Mouse (Mus musculus) liver, embryonic 14.5 days (tissue): Measurements from ENCODE around the gene Nsg2. TPM values are rescaled to one million over a fixed set of nuclear protein-coding genes. Genes with fewer than 3 reads are reported as not detected.
"Not testable (repeated sequence)": the region's sequence is repeated elsewhere in the genome, so short reads cannot be mapped to it uniquely, and the experiment has no call there.

Experiments
- ATAC-seq: fragments of 200-750 bp; cut with Nextera tagmentation; 2 replicates; pipeline ENCODE4 v1.8.0; 2017; ENCODE audit warnings: moderate number of reproducible peaks, mild to moderate bottlenecking, moderate library complexity; ENCODE audit not compliant: insufficient read depth
- DNase-seq, 3 experiments: peaks; one replicate each; pipeline ENCODE4 v3.0.0-alpha.2; 2012 to 2013; ENCODE audit warnings: low read depth in 3 of 3, low spot score in 3 of 3
- H3K27ac ChIP-seq: fragments of 300-500 bp; sonication (generic); 2 replicates; pipeline ENCODE4 v1.5.1; 2014; ENCODE audit warnings: moderate library complexity, mild to moderate bottlenecking, control low read depth, inconsistent platforms
- H3K27me3 ChIP-seq: fragments of 300-500 bp; sonication (generic); 2 replicates; pipeline ENCODE4 v1.6.1; 2014; ENCODE audit warnings: mild to moderate bottlenecking, low read length, moderate library complexity; ENCODE audit not compliant: control insufficient read depth, insufficient read depth
- H3K36me3 ChIP-seq: fragments of 300-500 bp; sonication (generic); replicated peaks from 2 replicates; pipeline ENCODE4 v1.6.1; 2014; ENCODE audit warnings: low read depth; ENCODE audit not compliant: control insufficient read depth, insufficient read depth
- H3K4me1 ChIP-seq, 2 experiments: fragments of 200-500 bp in 1 of 2; fragments of 300-500 bp in 1 of 2; sonication (generic) in 1 of 2; replicated peaks; 2 replicates each; pipeline ENCODE4 v1.6.1; 2012 to 2014; ENCODE audit warnings: antibody characterized with exemption in 1 of 2, inconsistent platforms in 1 of 2, low read length in 1 of 2; ENCODE audit not compliant: control insufficient read depth in 2 of 2, insufficient read depth in 2 of 2
- H3K4me2 ChIP-seq: fragments of 300-500 bp; sonication (generic); 2 replicates; pipeline ENCODE4 v1.6.1; 2014; ENCODE audit warnings: low read depth, mild to moderate bottlenecking, control low read depth, moderate library complexity
- H3K4me3 ChIP-seq, 2 experiments: fragments of 200-500 bp in 1 of 2; fragments of 300-500 bp in 1 of 2; sonication (generic) in 1 of 2; 2 replicates each; pipeline ENCODE4 v1.5.1; 2012 to 2014; ENCODE audit warnings: low read depth in 2 of 2, low read length in 2 of 2, mild to moderate bottlenecking in 2 of 2, control low read depth in 1 of 2, inconsistent platforms in 1 of 2, moderate library complexity in 1 of 2; ENCODE audit not compliant: insufficient read depth in 1 of 2
- H3K9ac ChIP-seq: fragments of 300-500 bp; sonication (generic); replicated peaks from 2 replicates; pipeline ENCODE4 v1.6.1; 2014; ENCODE audit warnings: mild to moderate bottlenecking, control low read depth, moderate library complexity
- H3K9me3 ChIP-seq: fragments of 300-500 bp; sonication (generic); 2 replicates; pipeline ENCODE4 v1.6.1; 2016; ENCODE audit warnings: low read length, mixed read lengths; ENCODE audit not compliant: control insufficient read depth
- CTCF ChIP-seq: IDR thresholded peaks from 2 replicates; pipeline ENCODE4 v1.5.1; 2016; ENCODE audit warnings: antibody characterized with exemption, low read depth, control low read depth
- EP300 ChIP-seq: IDR thresholded peaks from 2 replicates; pipeline ENCODE4 v1.6.1; 2016; ENCODE audit warnings: antibody characterized with exemption, low read depth
- WGBS: fragments of 180-500 bp; shearing (Covaris S2); extraction: QIAGEN DNeasy Blood & Tissue Kit; methylation state at CpG from one replicate; pipeline ENCODE4 v1.1.7; 2014; ENCODE audit not compliant: insufficient replicate concordance; 5-methylcytosine and 5-hydroxymethylcytosine counted together
- polyA plus RNA-seq, 2 experiments: library from polyadenylated mRNA; depleted of rRNA in 1 of 2; stranded (reverse) in 1 of 2; unstranded in 1 of 2; fragments of >200 nt; fragmentation: Nextera tagmentation in 1 of 2; extraction: Ambion mirVana in 1 of 2; gene quantifications; 2 replicates each; pipeline versions ENCODE4 v1.2.1 to v1.2.3; 2012 to 2014

Gene Nsg2
- polyA plus RNA-seq, 2 experiments = 0.09 TPM; not detected in 1

DNA sequence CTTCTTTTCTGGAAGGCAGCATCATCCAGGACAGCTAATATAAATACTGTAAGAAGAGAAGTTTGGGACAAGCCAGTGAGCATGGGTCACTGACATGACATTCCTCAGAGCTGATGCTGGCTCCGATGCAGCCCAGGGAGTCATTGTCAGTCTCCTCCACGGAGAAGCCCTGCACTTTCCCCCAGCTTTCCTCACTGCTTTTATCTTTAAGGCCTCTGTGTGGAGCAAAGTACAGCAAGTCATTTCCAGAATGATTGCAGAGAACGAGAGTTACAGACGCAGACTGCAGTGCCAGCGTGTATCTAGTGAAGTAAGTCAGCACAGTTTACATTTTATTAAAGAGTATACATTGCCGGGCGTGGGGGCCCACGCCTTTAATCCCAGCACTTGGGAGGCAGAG lies 25.4 kb upstream of the Nsg2 start:
- no peak for TF ChIP-seq EP300
- no peak for TF ChIP-seq CTCF
- ATAC-seq (no peak), DNase-seq (no peak)
- H3K4me1 ChIP-seq = no peaks in the 10 kb centered on the region
- H3K9ac ChIP-seq = no peak overlapping the region
- no peaks in the 10 kb centered on the region for H3K27me3 ChIP-seq
- H3K4me2 ChIP-seq = no peak overlapping the region
- no peak overlapping the region for H3K27ac ChIP-seq
- no peaks in the 10 kb centered on the region for H3K9me3 ChIP-seq
- H3K36me3 ChIP-seq = no peaks in the 10 kb centered on the region
- 48% methylated on average over 8 of the region's 8 CpGs for WGBS
- H3K4me3 ChIP-seq = no peak overlapping the region

DNA sequence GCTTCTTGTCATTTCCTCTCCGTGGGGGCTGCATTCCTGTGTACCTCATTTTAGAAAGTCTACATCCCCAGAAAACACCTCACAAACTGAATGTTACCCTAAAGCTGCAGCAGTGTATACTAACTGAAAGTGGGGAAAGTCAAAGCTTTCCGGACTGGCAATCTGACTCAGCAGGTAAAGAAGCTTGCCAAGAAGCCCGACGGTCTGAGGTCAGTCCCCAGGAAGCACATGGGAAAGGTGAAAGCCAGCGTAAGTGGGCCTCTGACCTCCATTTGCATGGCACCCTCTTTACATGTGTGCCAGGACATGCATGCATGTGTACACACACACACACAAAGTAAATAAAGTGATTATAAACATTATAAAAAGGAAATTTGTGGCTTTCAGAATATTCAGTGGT lies 24.6 kb upstream of the Nsg2 start:
- no peak overlapping the region for H3K9ac ChIP-seq
- no peak for ATAC-seq
- WGBS = 63% methylated on average over 5 of the region's 5 CpGs
- H3K27ac ChIP-seq = no peak overlapping the region
- no peaks in the 10 kb centered on the region for H3K36me3 ChIP-seq
- H3K4me2 ChIP-seq = no peak overlapping the region
- no peaks in the 10 kb centered on the region for H3K9me3 ChIP-seq
- TF ChIP-seq EP300 = no peak
- no peak for TF ChIP-seq CTCF
- no peaks in the 10 kb centered on the region for H3K27me3 ChIP-seq
- no peak for DNase-seq
- H3K4me1 ChIP-seq = no peaks in the 10 kb centered on the region
- no peak overlapping the region for H3K4me3 ChIP-seq

DNA sequence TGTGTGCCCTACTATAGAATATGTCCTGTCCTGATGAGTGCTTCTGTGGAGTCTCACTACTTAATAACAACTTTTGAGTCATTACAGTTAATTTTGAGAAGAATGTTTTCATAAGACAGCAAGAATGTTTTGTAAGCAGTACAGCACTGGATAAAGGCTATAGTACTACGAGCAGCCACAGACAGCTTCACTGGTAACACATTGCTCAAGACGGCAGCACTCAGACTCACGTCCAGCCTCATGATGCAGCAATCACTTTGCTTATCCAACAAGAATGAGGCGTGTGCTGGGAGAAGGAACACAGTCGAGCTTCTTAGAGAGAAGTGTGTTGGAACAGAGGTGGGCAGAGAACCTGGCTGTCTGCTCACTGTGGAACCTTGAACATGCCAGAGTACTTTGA lies 24.1 kb upstream of the Nsg2 start:
- Histone ChIP-seq H3K4me2 (no peak overlapping the region), H3K4me1 (no peaks in the 10 kb centered on the region), H3K9ac (no peak overlapping the region), H3K9me3 (no peaks in the 10 kb centered on the region), H3K36me3 (no peaks in the 10 kb centered on the region), H3K27ac (no peak overlapping the region), H3K4me3 (no peak overlapping the region), H3K27me3 (no peaks in the 10 kb centered on the region)
- WGBS = 59% methylated on average over 5 of the region's 5 CpGs
- ATAC-seq (no peak), DNase-seq (no peak)
- no peak for TF ChIP-seq EP300
- TF ChIP-seq CTCF = no peak

DNA sequence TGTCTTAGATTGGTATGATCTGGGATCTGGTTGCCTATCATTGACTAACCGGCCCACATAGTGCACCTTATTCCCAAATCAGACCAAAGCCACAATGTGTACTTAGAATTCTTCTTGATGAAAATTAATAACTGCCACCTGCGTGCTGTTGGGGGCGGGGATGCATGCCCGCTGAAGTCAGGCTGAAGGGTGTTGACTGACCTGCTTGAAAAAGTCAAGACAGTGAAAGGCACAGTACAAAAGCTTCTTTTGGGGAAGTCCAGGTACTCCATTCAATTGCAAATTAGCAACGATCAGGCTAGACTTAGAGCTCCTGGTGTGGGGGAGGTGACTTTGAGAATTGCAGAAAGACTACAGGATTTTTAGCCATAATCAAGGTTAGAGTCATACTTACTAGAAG lies 20.2 kb upstream of the Nsg2 start:
- H3K4me1 ChIP-seq, H3K36me3 ChIP-seq, ATAC-seq, H3K27ac ChIP-seq, H3K9ac ChIP-seq, H3K27me3 ChIP-seq, DNase-seq, H3K9me3 ChIP-seq, H3K4me3 ChIP-seq, H3K4me2 ChIP-seq: not testable (repeated sequence)
- 71% methylated on average over 5 of the region's 5 CpGs for WGBS

DNA sequence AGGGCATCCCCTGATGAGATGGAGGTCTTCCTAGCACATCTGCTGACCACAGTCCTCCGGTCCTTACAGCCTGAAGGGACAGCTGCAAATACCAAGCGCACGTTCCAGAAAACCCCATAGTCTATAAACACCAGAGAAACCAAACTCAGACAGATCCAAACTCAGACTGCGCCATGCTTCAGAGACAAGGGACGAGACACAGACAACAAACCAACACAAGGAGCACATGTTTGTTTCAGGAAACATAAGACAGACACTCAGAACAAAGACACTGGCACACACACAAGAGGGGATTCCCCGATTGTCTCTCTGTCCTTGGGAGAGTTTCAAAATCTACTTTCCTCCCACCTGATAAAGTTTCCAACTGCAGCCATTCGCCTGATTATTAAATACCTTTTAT lies 18.4 kb upstream of the Nsg2 start:
- Histone ChIP-seq H3K9me3 (no peaks in the 10 kb centered on the region), H3K4me2 (no peak overlapping the region), H3K36me3 (no peaks in the 10 kb centered on the region), H3K27ac (no peak overlapping the region), H3K9ac (no peak overlapping the region), H3K4me3 (no peak overlapping the region), H3K27me3 (no peaks in the 10 kb centered on the region), H3K4me1 (no peaks in the 10 kb centered on the region)
- 71% methylated on average over 7 of the region's 7 CpGs for WGBS
- no peak for ATAC-seq
- TF ChIP-seq EP300 (no peak), CTCF (no peak)
- no peak for DNase-seq

DNA sequence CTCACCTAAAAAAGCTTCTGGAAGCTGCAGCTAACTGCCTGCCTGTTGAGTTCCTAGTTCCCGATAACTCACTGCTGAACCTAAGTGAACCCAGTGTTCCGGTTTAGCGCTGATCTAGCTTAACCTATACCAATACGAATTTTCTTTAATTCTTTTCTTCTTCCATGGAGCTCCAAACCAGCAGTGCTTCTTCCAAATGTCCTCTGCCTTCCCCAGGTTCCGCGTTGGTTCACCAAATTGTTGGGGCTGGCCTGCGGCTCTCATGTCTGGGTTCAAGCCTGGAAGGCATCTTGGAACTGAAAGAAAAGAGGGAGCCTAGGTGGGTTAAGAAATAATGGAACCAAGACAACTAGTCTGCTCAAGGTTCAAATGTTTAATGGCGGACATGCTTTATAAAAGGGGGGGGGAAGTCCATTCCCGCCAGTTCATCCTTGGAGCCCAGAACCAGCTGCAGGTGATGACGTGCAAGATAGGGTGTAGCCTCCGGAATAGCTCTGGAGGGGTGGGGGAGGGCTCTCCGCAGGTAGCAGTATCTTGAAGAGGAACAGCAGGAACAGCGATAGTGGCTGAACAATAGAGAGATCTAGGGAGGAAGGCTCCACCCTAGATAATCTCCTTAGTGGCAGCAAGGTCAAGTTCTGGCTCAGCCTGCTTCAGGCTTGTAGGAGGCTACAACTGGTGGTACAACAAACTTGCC lies 17.9 kb upstream of the Nsg2 start:
- not testable (repeated sequence) for H3K36me3 ChIP-seq, ATAC-seq, DNase-seq, H3K27me3 ChIP-seq, H3K4me1 ChIP-seq, H3K9ac ChIP-seq, H3K27ac ChIP-seq, H3K9me3 ChIP-seq, H3K4me3 ChIP-seq, H3K4me2 ChIP-seq
- WGBS = 70% methylated on average over 13 of the region's 13 CpGs
